ENCODE assay signal across 17 mouse cellular contexts in the genomic region with DNA sequence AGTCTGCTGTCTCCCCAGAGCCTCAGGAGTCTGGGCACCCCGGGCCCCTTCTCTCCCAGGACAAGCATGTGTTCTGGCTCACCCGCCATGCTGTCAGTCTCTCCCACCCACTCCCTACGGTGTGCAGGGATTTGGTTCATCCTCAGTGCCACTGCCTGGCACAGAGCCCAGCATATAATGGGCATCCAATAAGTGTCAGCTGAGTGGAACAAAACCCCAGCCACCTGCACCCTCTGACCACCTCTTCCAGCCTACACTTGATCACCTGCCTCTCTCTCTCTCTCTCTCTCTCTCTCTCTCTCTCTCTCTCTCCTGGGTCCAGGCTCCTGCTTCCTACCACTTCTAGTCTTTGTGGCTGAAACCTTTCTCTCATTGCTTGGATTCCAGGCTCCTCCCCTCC.
DNase-seq lines count a peak whose midpoint lies in the region; ATAC-seq and TF ChIP-seq lines count a peak whose summit lies in the region.
"Had no signal": no experiment of that assay in that cellular context is flagged by ENCODE, and none has a peak within 500 bp of the region (broad histone marks: within the 10 kb centered on the region; RNA-seq: fewer than 3 reads in every experiment).

No protein-coding gene starts in this region.

- 34% methylated on average over 3 of the region's 3 CpGs for WGBS in forebrain, embryonic 13.5 days
- WGBS in forebrain, embryonic 11.5 days: 76% methylated on average over 3 of the region's 3 CpGs
- 33% methylated on average over 3 of the region's 3 CpGs for WGBS in stomach, embryonic 16.5 days
- WGBS in stomach, postnatal 0 days: 40% methylated on average over 3 of the region's 3 CpGs

- DNase-seq in forebrain, embryonic 11.5 days (ENCODE audit: low spot score): no peak
- peak; percentile 68 for DNase-seq in left cerebral cortex, postnatal 4 days
- no peak for DNase-seq in left cerebral cortex, postnatal 25 days (ENCODE audit: low spot score in 2 of 2)
- DNase-seq in stomach, postnatal 0 days (ENCODE audit: low spot score): no peak
- peak; percentile 19 for DNase-seq in retina, postnatal 7 days (ENCODE audit: low read depth, low spot score)
- DNase-seq: gastrocnemius, postnatal 10 days; kidney, adult 8-10 months; kidney, postnatal 36 days; lung, postnatal 36 days; thymus, postnatal 4 days had no signal

- no peak for TF ChIP-seq CTCF in stomach, postnatal 0 days (IDR thresholded peaks at IDR 0.05; ENCODE audit: low read depth)

- H3K4me1 ChIP-seq in forebrain, embryonic 13.5 days: peaks cover 35% of the 10 kb centered on the region
- 0 out of 2 replicates have a peak, but pooled peaks cover 4% of the 10 kb centered on the region for H3K4me1 ChIP-seq in forebrain, embryonic 11.5 days (replicated peaks; ENCODE audit: control insufficient read depth, insufficient read depth, low read length)
- H3K4me1 ChIP-seq in stomach, embryonic 16.5 days (ENCODE audit: control insufficient read depth, insufficient read depth, low read length): no peaks in the 10 kb centered on the region
- no peaks in the 10 kb centered on the region for H3K4me1 ChIP-seq in stomach, postnatal 0 days (replicated peaks; ENCODE audit: control insufficient read depth, insufficient read depth)
- H3K4me1 ChIP-seq: embryonic facial prominence, embryonic 12.5 days had no signal

- H3K4me2 ChIP-seq in forebrain, embryonic 13.5 days: no peak overlapping the region
- H3K4me2 ChIP-seq in forebrain, embryonic 11.5 days (ENCODE audit: low read depth, low read length, severe bottlenecking): no peak overlapping the region
- H3K4me2 ChIP-seq in stomach, embryonic 16.5 days (ENCODE audit: low read depth, low read length): no peak overlapping the region
- no peak overlapping the region for H3K4me2 ChIP-seq in stomach, postnatal 0 days (replicated peaks; ENCODE audit: low read depth)
- H3K4me2 ChIP-seq: embryonic facial prominence, embryonic 12.5 days had no signal

- TF ChIP-seq EP300 in stomach, postnatal 0 days (optimal IDR thresholded peaks at IDR 0.05): no peak

- intact Hi-C loops in left cerebral cortex, postnatal 4 days (cut with DNase I): loop anchor here (10.0 kb wide), 3 partner anchors 796 to 1516 kb away; partner anchors contain the start of gene Cadm1
- intact Hi-C loops in left cerebral cortex, postnatal 25 days (cut with DNase I): loop anchor here (5.0 kb wide), 3 partner anchors 386 to 969 kb away; partner anchors contain the start of gene Cadm1

- no peak overlapping the region for H3K9ac ChIP-seq in forebrain, embryonic 13.5 days
- H3K9ac ChIP-seq in forebrain, embryonic 11.5 days (ENCODE audit: low read length): no peak overlapping the region
- H3K9ac ChIP-seq in stomach, embryonic 16.5 days (ENCODE audit: low read length): no peak overlapping the region
- no peak overlapping the region for H3K9ac ChIP-seq in stomach, postnatal 0 days (ENCODE audit: low read length)
- H3K9ac ChIP-seq: embryonic facial prominence, embryonic 12.5 days had no signal

- no peaks in the 10 kb centered on the region for H3K36me3 ChIP-seq in forebrain, embryonic 13.5 days (ENCODE audit: poor library complexity, severe bottlenecking)
- no peaks in the 10 kb centered on the region for H3K36me3 ChIP-seq in forebrain, embryonic 11.5 days (ENCODE audit: control insufficient read depth, insufficient read depth, low read length)
- H3K36me3 ChIP-seq in stomach, embryonic 16.5 days (ENCODE audit: control insufficient read depth, insufficient read depth, low read length): no peaks in the 10 kb centered on the region
- H3K36me3 ChIP-seq in stomach, postnatal 0 days (ENCODE audit: control insufficient read depth, insufficient read depth, low read length): no peaks in the 10 kb centered on the region
- H3K36me3 ChIP-seq: embryonic facial prominence, embryonic 12.5 days; midbrain, embryonic 10.5 days had no signal

- no peaks in the 10 kb centered on the region for H3K9me3 ChIP-seq in forebrain, embryonic 13.5 days (replicated peaks)
- no peaks in the 10 kb centered on the region for H3K9me3 ChIP-seq in forebrain, embryonic 11.5 days (ENCODE audit: control insufficient read depth, low read length)
- H3K9me3 ChIP-seq in stomach, embryonic 16.5 days (replicated peaks; ENCODE audit: control insufficient read depth, low read length): no peaks in the 10 kb centered on the region
- H3K9me3 ChIP-seq in stomach, postnatal 0 days (ENCODE audit: control insufficient read depth, low read length): no peaks in the 10 kb centered on the region
- H3K9me3 ChIP-seq: embryonic facial prominence, embryonic 12.5 days; midbrain, embryonic 10.5 days had no signal

- peaks cover 7% of the 10 kb centered on the region for H3K27me3 ChIP-seq in forebrain, embryonic 13.5 days
- H3K27me3 ChIP-seq in forebrain, embryonic 11.5 days (ENCODE audit: control insufficient read depth, insufficient read depth, low read length): no peaks in the 10 kb centered on the region
- H3K27me3 ChIP-seq in stomach, embryonic 16.5 days (ENCODE audit: control insufficient read depth, insufficient read depth, low read length): 0 out of 2 replicates have a peak, but pooled peaks cover 2% of the 10 kb centered on the region
- H3K27me3 ChIP-seq in stomach, postnatal 0 days (ENCODE audit: control insufficient read depth, insufficient read depth, low read length): no peaks in the 10 kb centered on the region

- H3K27ac ChIP-seq in forebrain, embryonic 13.5 days: peak overlapping the region; percentile 44; the same call in 1 of the 2 replicates
- no peak overlapping the region for H3K27ac ChIP-seq in forebrain, embryonic 11.5 days (ENCODE audit: low read depth, low read length)
- no peak overlapping the region for H3K27ac ChIP-seq in stomach, embryonic 16.5 days (ENCODE audit: low read length)
- no peak overlapping the region for H3K27ac ChIP-seq in stomach, postnatal 0 days (replicated peaks)
- H3K27ac ChIP-seq: embryonic facial prominence, embryonic 12.5 days; midbrain, embryonic 10.5 days had no signal

- no peak for ATAC-seq in forebrain, embryonic 13.5 days
- no peak for ATAC-seq in forebrain, embryonic 11.5 days (replicated peaks; ENCODE audit: low FRiP score)
- 0 out of 2 replicates have a peak, but pooled peaks have one; percentile 2 for ATAC-seq in stomach, embryonic 16.5 days (ENCODE audit: insufficient read depth, low FRiP score)
- ATAC-seq in stomach, postnatal 0 days (ENCODE audit: low FRiP score, low TSS enrichment): no peak
- no peak for ATAC-seq in inflammation-experienced regulatory T-cells, adult 6 months
- ATAC-seq: activated CD4-positive, CD25-positive, alpha-beta regulatory T cell, adult 4 months; hindbrain, embryonic 16.5 days had no signal

- no peak overlapping the region for H3K4me3 ChIP-seq in forebrain, embryonic 13.5 days
- no peak overlapping the region for H3K4me3 ChIP-seq in forebrain, embryonic 11.5 days (ENCODE audit: low read depth, low read length)
- H3K4me3 ChIP-seq in stomach, embryonic 16.5 days (replicated peaks; ENCODE audit: low read length): no peak overlapping the region
- H3K4me3 ChIP-seq in stomach, postnatal 0 days (ENCODE audit: low read depth, low read length): no peak overlapping the region
- H3K4me3 ChIP-seq: embryonic facial prominence, embryonic 12.5 days; midbrain, embryonic 10.5 days had no signal

Comparison
In these comparisons a context has a peak if more than half of its experiments do, and no peak if none do; other contexts are left out.
1. DNase-seq: peak in left cerebral cortex, postnatal 4 days (single experiment) and retina, postnatal 7 days (single experiment); none in forebrain, embryonic 11.5 days (single experiment), left cerebral cortex, postnatal 25 days (0 of 2) and stomach, postnatal 0 days (single experiment).